Mouse (Mus musculus): Measurements from ENCODE around the gene Axin2. TPM values are rescaled to one million over a fixed set of nuclear protein-coding genes. Genes with fewer than 3 reads are reported as not detected.

The Axin2 gene
- polyA plus RNA-seq, 1 experiment from 2014 or later = 0.47 TPM

DNA sequence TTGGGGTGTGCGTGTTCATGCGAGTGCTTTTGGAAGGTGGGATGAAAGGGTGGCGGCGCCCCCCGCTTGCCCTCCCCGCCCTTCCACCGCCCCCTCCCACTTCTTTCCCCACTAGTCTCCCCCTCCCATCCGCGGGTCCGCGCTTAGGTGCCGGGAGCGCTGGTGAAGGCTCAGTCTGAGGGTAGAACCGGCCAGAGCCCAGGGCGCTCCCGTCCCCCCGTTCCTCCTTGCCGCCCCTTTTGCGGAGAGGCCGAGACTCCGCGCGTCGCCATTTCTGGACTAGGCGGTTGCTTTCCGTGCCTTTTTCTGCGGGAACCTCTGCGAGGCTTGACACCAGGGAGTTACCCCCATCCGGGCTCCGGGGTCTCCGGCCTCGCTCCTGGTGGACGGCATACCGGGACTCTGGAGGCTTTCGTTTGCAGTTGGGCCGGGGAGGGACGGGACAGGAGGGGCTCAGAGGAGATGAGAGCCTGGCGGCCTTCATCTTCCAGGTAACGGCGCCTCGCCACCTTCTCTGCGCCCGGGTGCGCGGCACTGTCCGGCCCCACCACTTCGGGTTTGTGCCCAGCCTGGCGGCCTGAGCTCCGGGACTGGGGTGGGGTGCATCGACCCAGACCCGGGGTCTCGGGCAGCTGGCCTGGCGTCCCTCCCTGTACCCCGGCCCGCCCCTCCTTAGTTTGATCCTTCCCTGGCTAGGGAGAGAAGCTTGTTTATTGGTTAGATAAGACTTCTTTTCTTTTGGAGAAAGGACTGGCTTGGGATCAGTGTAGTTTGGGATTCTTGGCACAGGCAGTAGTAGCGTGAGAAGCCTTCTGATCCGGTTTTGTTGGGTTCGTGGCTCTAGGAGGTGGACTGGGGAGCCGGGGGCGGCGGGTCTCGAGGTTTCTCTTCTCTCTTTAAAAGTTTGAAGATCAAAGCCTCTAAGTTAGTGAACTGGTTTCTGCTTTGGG lies 1.6 kb downstream of the Axin2 start:
- 1% methylated on average over 55 of the region's 62 CpGs for WGBS (ENCODE audit: insufficient replicate concordance)
- peak overlapping the region; percentile 87 for H3K4me2 ChIP-seq (ENCODE audit: low read depth, low read length)
- H3K9me3 ChIP-seq (ENCODE audit: low read length) = no peaks in the 10 kb centered on the region
- peak overlapping the region; percentile 71 for H3K4me3 ChIP-seq (ENCODE audit: low read depth, low read length)
- no peak for ATAC-seq
- TF ChIP-seq EP300 (IDR thresholded peaks at IDR 0.05; ENCODE audit: low read depth) (no peak), CTCF (IDR thresholded peaks at IDR 0.05; ENCODE audit: low read depth) (no peak)
- H3K27ac ChIP-seq (ENCODE audit: low read depth) = peak overlapping the region; percentile 98; the same call in 1 of the 2 replicates
- H3K36me3 ChIP-seq (replicated peaks; ENCODE audit: insufficient read depth, low read length) = no peaks in the 10 kb centered on the region
- peak overlapping the region; percentile 82 for H3K9ac ChIP-seq (replicated peaks)
- H3K27me3 ChIP-seq (ENCODE audit: insufficient read depth, low read length) = peaks cover 37% of the 10 kb centered on the region
- peak; percentile 29 for DNase-seq
- peaks cover 14% of the 10 kb centered on the region for H3K4me1 ChIP-seq (ENCODE audit: insufficient read depth)

DNA sequence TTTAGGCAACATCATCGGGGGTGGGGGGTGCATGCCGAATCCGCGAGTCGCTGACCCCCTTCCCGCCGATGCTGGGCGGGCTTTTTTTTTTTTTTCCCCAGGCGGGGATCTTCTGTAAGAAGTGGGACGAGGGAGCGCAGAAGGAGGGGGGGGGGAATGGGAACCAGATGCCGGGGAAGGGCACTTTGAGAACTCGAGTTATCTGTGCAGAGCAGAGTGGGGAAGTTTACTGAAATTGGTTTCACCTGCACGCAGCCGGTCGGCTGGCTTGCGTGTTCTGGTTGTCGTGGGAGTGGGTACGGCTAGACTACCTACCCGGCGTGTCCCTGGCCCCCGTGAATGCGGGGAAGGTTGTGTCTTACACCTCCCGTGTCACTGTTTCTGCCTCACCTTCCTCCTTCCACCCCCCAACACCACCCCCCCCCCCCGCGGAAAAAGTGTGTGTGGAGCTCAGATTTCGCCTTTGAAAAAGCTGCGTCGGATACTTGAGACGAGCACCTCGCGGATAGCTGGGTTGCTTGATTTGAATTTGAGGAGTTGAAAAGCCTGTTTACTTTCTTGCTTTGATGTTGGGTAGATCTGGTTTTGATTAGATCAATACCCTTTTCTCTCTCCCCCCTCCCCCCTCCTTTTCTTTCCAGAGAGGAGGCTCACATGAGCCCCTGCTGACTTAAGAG lies 2.5 kb downstream of the Axin2 start:
- 3% methylated on average over 32 of the region's 32 CpGs for WGBS (ENCODE audit: insufficient replicate concordance)
- no peak overlapping the region for H3K27ac ChIP-seq (ENCODE audit: low read depth)
- H3K27me3 ChIP-seq (ENCODE audit: insufficient read depth, low read length) = peaks cover 37% of the 10 kb centered on the region
- no peaks in the 10 kb centered on the region for H3K9me3 ChIP-seq (ENCODE audit: low read length)
- no peak for TF ChIP-seq EP300 (IDR thresholded peaks at IDR 0.05; ENCODE audit: low read depth)
- no peak for TF ChIP-seq CTCF (IDR thresholded peaks at IDR 0.05; ENCODE audit: low read depth)
- no peak for DNase-seq
- peak overlapping the region; percentile 71 for H3K4me3 ChIP-seq (ENCODE audit: low read depth, low read length)
- H3K9ac ChIP-seq (replicated peaks) = no peak overlapping the region
- peak overlapping the region; percentile 87 for H3K4me2 ChIP-seq (ENCODE audit: low read depth, low read length)
- ATAC-seq = no peak
- H3K36me3 ChIP-seq (replicated peaks; ENCODE audit: insufficient read depth, low read length) = no peaks in the 10 kb centered on the region
- peaks cover 14% of the 10 kb centered on the region for H3K4me1 ChIP-seq (ENCODE audit: insufficient read depth)

DNA sequence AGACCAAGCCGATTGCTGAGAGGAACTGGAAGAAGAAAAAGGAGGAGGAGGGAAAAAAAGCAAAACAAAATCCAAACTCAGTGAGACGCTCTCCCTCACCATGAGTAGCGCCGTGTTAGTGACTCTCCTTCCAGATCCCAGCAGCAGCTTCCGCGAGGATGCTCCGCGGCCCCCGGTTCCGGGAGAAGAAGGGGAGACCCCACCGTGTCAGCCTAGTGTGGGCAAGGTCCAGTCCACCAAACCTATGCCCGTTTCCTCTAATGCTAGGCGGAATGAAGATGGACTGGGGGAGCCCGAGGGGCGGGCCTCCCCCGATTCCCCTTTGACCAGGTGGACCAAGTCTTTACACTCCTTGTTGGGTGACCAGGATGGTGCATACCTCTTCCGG lies 3.0 kb downstream of the Axin2 start:
- Histone ChIP-seq H3K27me3 (ENCODE audit: insufficient read depth, low read length) (peaks cover 37% of the 10 kb centered on the region), H3K4me3 (ENCODE audit: low read depth, low read length) (0 out of 2 replicates have a peak overlapping the region, but pooled peaks have one; percentile 14), H3K4me2 (ENCODE audit: low read depth, low read length) (peak overlapping the region; percentile 87; the same call in 1 of the 2 replicates), H3K4me1 (ENCODE audit: insufficient read depth) (peaks cover 14% of the 10 kb centered on the region), H3K27ac (ENCODE audit: low read depth) (no peak overlapping the region), H3K36me3 (replicated peaks; ENCODE audit: insufficient read depth, low read length) (no peaks in the 10 kb centered on the region), H3K9me3 (ENCODE audit: low read length) (no peaks in the 10 kb centered on the region), H3K9ac (replicated peaks) (no peak overlapping the region)
- ATAC-seq (no peak), DNase-seq (no peak)
- no peak for TF ChIP-seq CTCF (IDR thresholded peaks at IDR 0.05; ENCODE audit: low read depth)
- TF ChIP-seq EP300 (IDR thresholded peaks at IDR 0.05; ENCODE audit: low read depth) = no peak
- 7% methylated on average over 12 of the region's 17 CpGs for WGBS (ENCODE audit: insufficient replicate concordance)

DNA sequence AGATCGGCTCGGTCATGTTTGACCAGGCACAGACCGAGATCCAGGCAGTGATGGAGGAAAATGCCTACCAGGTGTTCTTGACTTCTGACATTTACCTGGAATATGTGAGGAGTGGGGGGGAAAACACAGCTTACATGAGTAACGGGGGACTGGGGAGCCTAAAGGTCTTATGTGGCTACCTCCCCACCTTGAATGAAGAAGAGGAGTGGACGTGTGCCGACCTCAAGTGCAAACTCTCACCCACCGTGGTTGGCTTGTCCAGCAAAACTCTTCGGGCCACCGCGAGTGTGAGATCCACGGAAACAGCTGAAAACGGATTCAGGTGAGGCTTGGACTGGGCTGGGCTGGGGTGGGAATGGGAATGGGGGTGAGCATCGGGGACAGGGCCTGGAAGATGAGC lies 3.6 kb downstream of the Axin2 start:
- no peak overlapping the region for H3K27ac ChIP-seq (ENCODE audit: low read depth)
- no peaks in the 10 kb centered on the region for H3K36me3 ChIP-seq (replicated peaks; ENCODE audit: insufficient read depth, low read length)
- H3K27me3 ChIP-seq (ENCODE audit: insufficient read depth, low read length) = peaks cover 37% of the 10 kb centered on the region
- no peak for TF ChIP-seq EP300 (IDR thresholded peaks at IDR 0.05; ENCODE audit: low read depth)
- no peak for TF ChIP-seq CTCF (IDR thresholded peaks at IDR 0.05; ENCODE audit: low read depth)
- H3K4me3 ChIP-seq (ENCODE audit: low read depth, low read length) = no peak overlapping the region
- no peak for ATAC-seq
- WGBS (ENCODE audit: insufficient replicate concordance) = 33% methylated on average over 13 of the region's 13 CpGs
- no peak for DNase-seq
- peaks cover 14% of the 10 kb centered on the region for H3K4me1 ChIP-seq (ENCODE audit: insufficient read depth)
- no peak overlapping the region for H3K9ac ChIP-seq (replicated peaks)
- no peak overlapping the region for H3K4me2 ChIP-seq (ENCODE audit: low read depth, low read length)
- no peaks in the 10 kb centered on the region for H3K9me3 ChIP-seq (ENCODE audit: low read length)

DNA sequence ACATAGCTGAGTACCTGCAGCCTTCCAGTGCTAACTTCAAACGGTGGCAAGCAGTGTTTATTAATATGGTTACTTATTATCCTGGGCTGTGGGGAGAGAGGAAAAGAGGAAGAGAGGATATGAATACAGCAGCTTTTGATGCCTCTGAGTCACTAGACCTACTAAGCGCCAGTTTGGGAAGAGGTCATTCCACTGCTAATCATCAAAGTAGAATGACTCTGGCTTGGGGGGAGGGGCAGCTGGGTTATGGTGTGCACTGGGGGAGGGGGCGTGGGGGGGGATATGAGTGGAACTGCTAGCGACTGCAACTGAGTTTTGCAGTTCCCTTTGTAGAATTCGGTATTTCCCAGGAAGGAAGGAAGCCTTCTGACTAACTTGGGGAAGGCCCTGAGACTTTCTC lies 4.2 kb downstream of the Axin2 start:
- Histone ChIP-seq H3K27me3 (ENCODE audit: insufficient read depth, low read length) (peaks cover 37% of the 10 kb centered on the region), H3K9ac (replicated peaks) (no peak overlapping the region), H3K4me1 (ENCODE audit: insufficient read depth) (peaks cover 14% of the 10 kb centered on the region), H3K9me3 (ENCODE audit: low read length) (no peaks in the 10 kb centered on the region), H3K4me3 (ENCODE audit: low read depth, low read length) (no peak overlapping the region), H3K27ac (ENCODE audit: low read depth) (no peak overlapping the region), H3K36me3 (replicated peaks; ENCODE audit: insufficient read depth, low read length) (no peaks in the 10 kb centered on the region), H3K4me2 (ENCODE audit: low read depth, low read length) (no peak overlapping the region)
- 14% methylated on average over 5 of the region's 5 CpGs for WGBS (ENCODE audit: insufficient replicate concordance)
- TF ChIP-seq EP300 (IDR thresholded peaks at IDR 0.05; ENCODE audit: low read depth) = no peak
- DNase-seq (no peak), ATAC-seq (no peak)

DNA sequence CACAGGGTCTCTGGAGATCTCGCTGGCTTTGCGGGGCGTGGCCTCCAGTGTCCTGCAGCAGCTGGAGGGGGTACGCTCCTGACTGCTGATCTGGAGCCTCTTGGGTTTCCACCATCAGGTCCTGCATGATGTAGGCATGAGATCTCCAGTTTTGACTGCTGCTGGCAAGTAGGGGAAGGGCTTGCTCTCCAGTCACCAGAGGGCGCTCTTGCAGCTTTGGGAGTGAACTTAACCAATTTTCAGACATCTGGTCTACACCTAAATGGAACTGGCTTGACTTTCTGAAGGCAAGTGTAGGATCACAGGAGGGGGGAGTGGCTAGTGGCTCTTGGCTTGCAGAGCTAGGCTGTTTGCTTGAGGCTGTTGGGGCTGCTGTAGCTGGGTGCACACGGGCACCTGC lies 5.1 kb downstream of the Axin2 start:
- H3K9me3 ChIP-seq (ENCODE audit: low read length) = no peaks in the 10 kb centered on the region
- no peak overlapping the region for H3K4me2 ChIP-seq (ENCODE audit: low read depth, low read length)
- no peak overlapping the region for H3K4me3 ChIP-seq (ENCODE audit: low read depth, low read length)
- WGBS (ENCODE audit: insufficient replicate concordance) = 20% methylated on average over 6 of the region's 6 CpGs
- no peak for ATAC-seq
- TF ChIP-seq CTCF (IDR thresholded peaks at IDR 0.05; ENCODE audit: low read depth) (peak; percentile 83), EP300 (IDR thresholded peaks at IDR 0.05; ENCODE audit: low read depth) (no peak)
- H3K9ac ChIP-seq (replicated peaks) = no peak overlapping the region
- H3K36me3 ChIP-seq (replicated peaks; ENCODE audit: insufficient read depth, low read length) = no peaks in the 10 kb centered on the region
- H3K27ac ChIP-seq (ENCODE audit: low read depth) = no peak overlapping the region
- H3K27me3 ChIP-seq (ENCODE audit: insufficient read depth, low read length) = peaks cover 35% of the 10 kb centered on the region
- peaks cover 14% of the 10 kb centered on the region for H3K4me1 ChIP-seq (ENCODE audit: insufficient read depth)
- peak; percentile 83 for DNase-seq

All from liver, postnatal 0 days (tissue).